Mouse (Mus musculus) limb, embryonic 11.5 days (tissue): ENCODE measurements around the gene Exosc1. TPM values are rescaled to one million over a fixed set of nuclear protein-coding genes. Genes with fewer than 3 reads are reported as not detected.

ENCODE experiments used
- ATAC-seq: fragments of 200-750 bp; cut with Nextera tagmentation; 2 replicates; pipeline ENCODE4 v1.8.0; 2017; ENCODE audit warnings: low read depth; ENCODE audit not compliant: insufficient number of reproducible peaks, low FRiP score, low TSS enrichment
- DNase-seq: peaks from one replicate; pipeline ENCODE4 v3.0.0-alpha.2; 2015; ENCODE audit warnings: low spot score
- H3K27ac ChIP-seq: fragments of 300-500 bp; sonication (generic); replicated peaks from 2 replicates; pipeline ENCODE4 v1.5.1; 2014; ENCODE audit warnings: low read depth, mild to moderate bottlenecking, low read length
- H3K27me3 ChIP-seq: fragments of 300-500 bp; sonication (generic); 2 replicates; pipeline ENCODE4 v1.6.1; 2014; ENCODE audit warnings: mild to moderate bottlenecking, low read length, mixed read lengths; ENCODE audit not compliant: control insufficient read depth, insufficient read depth
- H3K36me3 ChIP-seq: fragments of 300-500 bp; sonication (generic); 2 replicates; pipeline ENCODE4 v1.6.1; 2014; ENCODE audit warnings: mild to moderate bottlenecking, low read length, moderate library complexity, mixed read lengths; ENCODE audit not compliant: control insufficient read depth, insufficient read depth
- H3K4me1 ChIP-seq: fragments of 300-500 bp; sonication (generic); 2 replicates; pipeline ENCODE4 v1.6.1; 2014; ENCODE audit warnings: low read length, mixed read lengths; ENCODE audit not compliant: control insufficient read depth, insufficient read depth
- H3K4me2 ChIP-seq: fragments of 300-500 bp; sonication (generic); 2 replicates; pipeline ENCODE4 v1.6.1; 2014; ENCODE audit warnings: low read depth, mild to moderate bottlenecking, moderate library complexity; ENCODE audit not compliant: severe bottlenecking
- H3K4me3 ChIP-seq: fragments of 300-500 bp; sonication (generic); 2 replicates; pipeline ENCODE4 v1.5.1; 2014; ENCODE audit warnings: low read depth, low read length
- H3K9ac ChIP-seq: fragments of 300-500 bp; sonication (generic); 2 replicates; pipeline ENCODE4 v1.6.1; 2014; ENCODE audit warnings: mild to moderate bottlenecking, low read length
- H3K9me3 ChIP-seq: fragments of 300-500 bp; sonication (generic); 2 replicates; pipeline ENCODE4 v1.6.1; 2016; ENCODE audit warnings: low read length; ENCODE audit not compliant: control insufficient read depth
- WGBS: fragments of 180-500 bp; shearing (Covaris S2); extraction: QIAGEN DNeasy Blood & Tissue Kit; methylation state at CpG from one replicate; pipeline ENCODE4 v1.1.7; 2014; 5-methylcytosine and 5-hydroxymethylcytosine counted together
- polyA plus RNA-seq: library from polyadenylated mRNA; unstranded; fragments of >200 nt; fragmentation: Nextera tagmentation; extraction: Ambion mirVana; gene quantifications from 2 replicates; pipeline ENCODE4 v1.2.1, GENCODE M21; 2014

Gene Exosc1
- polyA plus RNA-seq, 1 experiment from 2014 or later: 86.2 TPM

- WGBS: 91% methylated on average over 2 of the region's 2 CpGs
- no peak overlapping the region for H3K9ac ChIP-seq
- H3K9me3 ChIP-seq: no peaks in the 10 kb centered on the region
- peaks cover 10% of the 10 kb centered on the region for H3K4me1 ChIP-seq
- no peak overlapping the region for H3K4me3 ChIP-seq
- H3K27me3 ChIP-seq: no peaks in the 10 kb centered on the region
- ATAC-seq: no peak
- no peak for DNase-seq
- no peak overlapping the region for H3K4me2 ChIP-seq
- no peaks in the 10 kb centered on the region for H3K36me3 ChIP-seq
- H3K27ac ChIP-seq: no peak overlapping the region
These were observed 22.8 kb downstream of the Exosc1 start for GRCm38 (mm10) chr19:41910396-41910795.

- no peaks in the 10 kb centered on the region for H3K9me3 ChIP-seq
- H3K27me3 ChIP-seq: no peaks in the 10 kb centered on the region
- 92% methylated on average over 3 of the region's 3 CpGs for WGBS
- H3K4me1 ChIP-seq: peaks cover 5% of the 10 kb centered on the region
- no peak overlapping the region for H3K4me3 ChIP-seq
- ATAC-seq (no peak), DNase-seq (no peak)
- H3K36me3 ChIP-seq: no peaks in the 10 kb centered on the region
- no peak overlapping the region for H3K27ac ChIP-seq
- no peak overlapping the region for H3K9ac ChIP-seq
- H3K4me2 ChIP-seq: no peak overlapping the region
These were observed 24.5 kb downstream of the Exosc1 start for GRCm38 (mm10) chr19:41908736-41909135.

- no peak overlapping the region for H3K27ac ChIP-seq
- H3K4me1 ChIP-seq: no peaks in the 10 kb centered on the region
- no peak overlapping the region for H3K4me2 ChIP-seq
- no peak for ATAC-seq
- no peak overlapping the region for H3K4me3 ChIP-seq
- WGBS: 56% methylated on average over 8 of the region's 8 CpGs
- no peak for DNase-seq
- H3K36me3 ChIP-seq: no peaks in the 10 kb centered on the region
- H3K9ac ChIP-seq: no peak overlapping the region
- H3K9me3 ChIP-seq: no peaks in the 10 kb centered on the region
- H3K27me3 ChIP-seq: no peaks in the 10 kb centered on the region
These were observed 26.0 kb downstream of the Exosc1 start for GRCm38 (mm10) chr19:41907079-41907760.

- ATAC-seq (no peak), DNase-seq (no peak)
- H3K9me3 ChIP-seq: no peaks in the 10 kb centered on the region
- no peak overlapping the region for H3K4me3 ChIP-seq
- no peaks in the 10 kb centered on the region for H3K36me3 ChIP-seq
- WGBS: 63% methylated on average over 6 of the region's 6 CpGs
- H3K4me1 ChIP-seq: no peaks in the 10 kb centered on the region
- H3K4me2 ChIP-seq: no peak overlapping the region
- H3K27ac ChIP-seq: no peak overlapping the region
- H3K27me3 ChIP-seq: no peaks in the 10 kb centered on the region
- H3K9ac ChIP-seq: no peak overlapping the region
These were observed 26.7 kb downstream of the Exosc1 start for GRCm38 (mm10) chr19:41906311-41907078.

- no peaks in the 10 kb centered on the region for H3K4me1 ChIP-seq
- H3K36me3 ChIP-seq: no peaks in the 10 kb centered on the region
- no peak overlapping the region for H3K4me3 ChIP-seq
- ATAC-seq (no peak), DNase-seq (no peak)
- H3K9me3 ChIP-seq: no peaks in the 10 kb centered on the region
- no peak overlapping the region for H3K27ac ChIP-seq
- no peaks in the 10 kb centered on the region for H3K27me3 ChIP-seq
- H3K4me2 ChIP-seq: no peak overlapping the region
- WGBS: 84% methylated on average over 2 of the region's 2 CpGs
- H3K9ac ChIP-seq: no peak overlapping the region
These were observed 28.0 kb downstream of the Exosc1 start for GRCm38 (mm10) chr19:41905246-41905645.

- Histone ChIP-seq H3K36me3 (no peaks in the 10 kb centered on the region), H3K4me1 (no peaks in the 10 kb centered on the region), H3K27me3 (no peaks in the 10 kb centered on the region), H3K27ac (no peak overlapping the region), H3K4me3 (no peak overlapping the region), H3K4me2 (no peak overlapping the region), H3K9me3 (no peaks in the 10 kb centered on the region), H3K9ac (no peak overlapping the region)
- ATAC-seq (no peak), DNase-seq (no peak)
- 89% methylated on average over 10 of the region's 10 CpGs for WGBS
These were observed 30.2 kb downstream of the Exosc1 start for GRCm38 (mm10) chr19:41902848-41903593.

GRCm38 (mm10) chr19:41901696-41902095, 31.5 kb downstream of the Exosc1 start:
- H3K4me1 ChIP-seq: no peaks in the 10 kb centered on the region
- H3K4me3 ChIP-seq: no peak overlapping the region
- ATAC-seq (no peak), DNase-seq (no peak)
- no peak overlapping the region for H3K27ac ChIP-seq
- H3K4me2 ChIP-seq: no peak overlapping the region
- no peaks in the 10 kb centered on the region for H3K36me3 ChIP-seq
- H3K27me3 ChIP-seq: no peaks in the 10 kb centered on the region
- H3K9me3 ChIP-seq: no peaks in the 10 kb centered on the region
- 45% methylated on average over 2 of the region's 2 CpGs for WGBS
- no peak overlapping the region for H3K9ac ChIP-seq

- WGBS: 86% methylated on average over 8 of the region's 8 CpGs
- H3K9ac ChIP-seq: no peak overlapping the region
- no peak for DNase-seq
- no peak overlapping the region for H3K4me3 ChIP-seq
- H3K27me3 ChIP-seq: no peaks in the 10 kb centered on the region
- no peaks in the 10 kb centered on the region for H3K9me3 ChIP-seq
- no peaks in the 10 kb centered on the region for H3K36me3 ChIP-seq
- ATAC-seq: no peak
- no peak overlapping the region for H3K4me2 ChIP-seq
- no peak overlapping the region for H3K27ac ChIP-seq
- H3K4me1 ChIP-seq: no peaks in the 10 kb centered on the region
These were observed 32.6 kb downstream of the Exosc1 start for GRCm38 (mm10) chr19:41900495-41901090.
